In the genomic region with DNA sequence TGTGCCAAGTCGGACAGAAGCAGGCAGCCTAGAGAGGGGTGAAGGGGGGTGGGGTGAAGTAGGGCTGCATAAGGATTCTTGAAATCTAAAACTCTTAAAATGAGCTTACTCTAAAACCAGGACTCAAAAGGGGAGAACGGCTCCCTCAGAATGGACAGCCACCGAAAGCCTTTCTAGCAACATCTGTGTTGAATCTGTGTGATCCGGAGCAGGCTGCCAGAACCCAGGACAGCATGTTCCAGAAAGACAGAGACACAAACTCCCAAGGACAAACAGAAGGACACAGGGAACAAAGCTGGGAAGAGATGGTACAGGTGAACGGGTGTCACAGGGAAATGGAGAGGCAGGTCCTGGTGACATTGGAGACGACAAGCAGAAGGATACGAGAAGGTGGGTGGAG, we compare ENCODE assay signal across 11 mouse cellular contexts. TPM values are rescaled to one million over a fixed set of nuclear protein-coding genes. Genes with fewer than 3 reads are reported as not detected.
DNase-seq lines count a peak whose midpoint lies in the region; ATAC-seq and TF ChIP-seq lines count a peak whose summit lies in the region.
"Had no signal": no experiment of that assay in that cellular context is flagged by ENCODE, and none has a peak within 500 bp of the region (broad histone marks: within the 10 kb centered on the region; RNA-seq: fewer than 3 reads in every experiment).

No protein-coding gene starts in this region.

- no peak for TF ChIP-seq CTCF in spleen, adult 2 months (IDR thresholded peaks at IDR 0.05; ENCODE audit: extremely low read depth, insufficient read depth, insufficient read length, insufficient replicate concordance)

- peaks cover 13% of the 10 kb centered on the region for H3K4me1 ChIP-seq in spleen, adult 2 months (ENCODE audit: control insufficient read depth, insufficient read depth, insufficient read length)

- peaks cover 32% of the 10 kb centered on the region for H3K36me3 ChIP-seq in spleen, adult 2 months (ENCODE audit: control insufficient read depth, insufficient read depth, low read length)

- no peak for ATAC-seq in megakaryocyte-erythroid progenitor cell, adult 5-6 weeks (replicated peaks; ENCODE audit: low FRiP score, low TSS enrichment, poor library complexity, severe bottlenecking)
- ATAC-seq: liver, embryonic 12.5 days had no signal

- peak overlapping the region; percentile 49 for H3K27ac ChIP-seq in spleen, adult 2 months (ENCODE audit: insufficient read depth, low read length)

- H3K4me3 ChIP-seq in spleen, adult 2 months (ENCODE audit: extremely low read depth, insufficient read depth, insufficient read length), result no peak overlapping the region
- H3K4me3 ChIP-seq: liver, embryonic 12.5 days had no signal

- WGBS in spleen, adult 2 months, result 90% methylated on average over 7 of the region's 7 CpGs

- no peaks in the 10 kb centered on the region for H3K27me3 ChIP-seq in spleen, adult 2 months (ENCODE audit: control insufficient read depth, insufficient read depth, low read length)
- H3K27me3 ChIP-seq: CH12.LX; liver, embryonic 12.5 days had no signal

- DNase-seq in gastrocnemius, adult 18-20 months (ENCODE audit: low spot score), result peak; percentile 62
- no peak for DNase-seq in gastrocnemius, postnatal 25 days
- DNase-seq in spleen, adult 2 months (ENCODE audit: low read depth in 1 of 2, low spot score in 2 of 2), result no peak
- no peak for DNase-seq in spleen, adult 18-20 months
- peak; percentile 61 for DNase-seq in kidney, postnatal 14 days
- peak; percentile 75 for DNase-seq in testis, postnatal 14 days (ENCODE audit: low spot score)
- no peak for DNase-seq in left cerebral cortex, adult 18-20 months (ENCODE audit: low spot score in 2 of 2)
- DNase-seq: gastrocnemius, postnatal 14 days had no signal

- TF ChIP-seq POLR2A in spleen, adult 2 months (IDR thresholded peaks at IDR 0.05; ENCODE audit: low read depth, low read length), result no peak

RNA-seq across cellular contexts. Expression of a gene that starts 25.6 kb away (rescaled TPM):
- total RNA-seq in gastrocnemius, adult 18-20 months (2021), result 10 to 100 TPM; 16.4 to 17.2 TPM
- total RNA-seq in gastrocnemius, postnatal 25 days (2021), result 10 to 100 TPM; 17.1 to 18.4 TPM
- polyA plus RNA-seq in spleen, adult 2 months (2012; rRNA removed), result 25.0 and 25.4 TPM in 2 replicates
- total RNA-seq in left cerebral cortex, adult 18-20 months (2021), result 100 to 1,000 TPM; 150 to 151 TPM
- 70.9 and 80.1 TPM in 2 replicates for total RNA-seq in megakaryocyte-erythroid progenitor cell, adult 5-6 weeks (2014; fragmentation: Nextera tagmentation)
- 27.2 and 42.9 TPM in 2 replicates for total RNA-seq in megakaryocyte-erythroid progenitor cell, adult 5-6 weeks (2017)

Comparison
In these comparisons a context has a peak if more than half of its experiments do, and no peak if none do; other contexts are left out.
1. DNase-seq: peak in gastrocnemius, adult 18-20 months (single experiment), kidney, postnatal 14 days (single experiment) and testis, postnatal 14 days (single experiment); none in gastrocnemius, postnatal 25 days (single experiment), spleen, adult 2 months (0 of 2), spleen, adult 18-20 months (0 of 2) and left cerebral cortex, adult 18-20 months (0 of 2).